In the genomic region with DNA sequence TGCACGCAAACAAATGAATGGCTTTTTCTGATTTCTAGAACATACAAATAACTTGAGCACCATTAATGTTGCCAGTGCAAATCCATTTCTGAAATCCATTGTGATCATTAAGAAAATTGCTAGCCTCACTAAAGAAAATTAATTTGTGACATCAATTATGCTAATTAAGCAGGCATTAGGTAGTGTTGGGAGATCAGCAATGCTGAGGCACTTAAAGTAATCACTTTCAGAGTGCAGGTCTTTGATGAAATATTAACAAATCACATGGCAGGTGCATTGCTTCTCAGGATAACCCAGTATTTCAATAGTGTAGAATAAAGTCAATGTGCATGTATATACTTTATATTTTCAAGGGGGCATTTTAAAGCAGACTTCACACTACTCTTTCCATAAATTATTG, we compare ENCODE assay signal across 21 mouse cellular contexts.
"Had no signal": no experiment of that assay in that cellular context is flagged by ENCODE, and none has a peak within 500 bp of the region (broad histone marks: within the 10 kb centered on the region; RNA-seq: fewer than 3 reads in every experiment).

No protein-coding gene starts in this region.

- ATAC-seq: intestine, embryonic 16.5 days; liver, embryonic 12.5 days had no signal

- H3K4me3 ChIP-seq: layer of hippocampus, adult 2 months; limb, embryonic 10.5 days; limb, embryonic 13.5 days; liver, embryonic 12.5 days; liver, embryonic 15.5 days; myocyte; neural tube, embryonic 13.5 days; stomach, embryonic 15.5 days had no signal

- H3K27ac ChIP-seq: layer of hippocampus, adult 2 months; limb, embryonic 10.5 days; limb, embryonic 13.5 days; liver, embryonic 12.5 days; liver, embryonic 15.5 days; neural tube, embryonic 13.5 days; stomach, embryonic 15.5 days had no signal

- DNase-seq: kidney, adult 18-20 months; kidney, adult 9 months; kidney, postnatal 14 days; layer of hippocampus, adult 9-11 months; liver; lung, adult 18-20 months; lung, postnatal 14 days; lung, postnatal 4 days; right cerebral cortex, adult 18-20 months; right cerebral cortex, postnatal 14 days; right cerebral cortex, postnatal 4 days; thymus, postnatal 25 days had no signal

- H3K9ac ChIP-seq: limb, embryonic 13.5 days; liver, embryonic 12.5 days; liver, embryonic 15.5 days; neural tube, embryonic 13.5 days; stomach, embryonic 15.5 days had no signal

- H3K9me3 ChIP-seq: limb, embryonic 10.5 days; liver, embryonic 12.5 days; liver, embryonic 15.5 days; neural tube, embryonic 13.5 days; stomach, embryonic 15.5 days had no signal

- H3K4me2 ChIP-seq: limb, embryonic 13.5 days; liver, embryonic 12.5 days; liver, embryonic 15.5 days; neural tube, embryonic 13.5 days; stomach, embryonic 15.5 days had no signal

- H3K27me3 ChIP-seq: limb, embryonic 13.5 days; liver, embryonic 12.5 days; liver, embryonic 15.5 days; neural tube, embryonic 13.5 days; stomach, embryonic 15.5 days had no signal

- H3K4me1 ChIP-seq: limb, embryonic 10.5 days; limb, embryonic 13.5 days; liver, embryonic 12.5 days; liver, embryonic 15.5 days; neural tube, embryonic 13.5 days; stomach, embryonic 15.5 days had no signal

- H3K36me3 ChIP-seq: limb, embryonic 10.5 days; limb, embryonic 13.5 days; liver, embryonic 12.5 days; liver, embryonic 15.5 days; neural tube, embryonic 13.5 days; stomach, embryonic 15.5 days had no signal
